Mouse (Mus musculus): ENCODE results near the gene Maff. TPM values are rescaled to one million over a fixed set of nuclear protein-coding genes. Genes with fewer than 3 reads are reported as not detected.

Maff gene
- total and polyA plus RNA-seq, 2 experiments from 2014 or later = 1.1 to 2.5 TPM

GRCm38 (mm10) chr15:79326264-79326663 lies 20.2 kb upstream of the Maff start:
- no peak overlapping the region for H3K4me3 ChIP-seq (ENCODE audit: low read depth, low read length)
- H3K27ac ChIP-seq (ENCODE audit: low read depth, low read length) = peak overlapping the region; percentile 9; the same call in 1 of the 2 replicates
- 71% methylated on average over 4 of the region's 4 CpGs for WGBS
- H3K9ac ChIP-seq = no peak overlapping the region
- no peaks in the 10 kb centered on the region for H3K9me3 ChIP-seq (ENCODE audit: low read length)
- H3K4me2 ChIP-seq (ENCODE audit: low read depth) = no peak overlapping the region
- peaks cover 13% of the 10 kb centered on the region; the same call in 1 of the 2 replicates for H3K4me1 ChIP-seq (ENCODE audit: insufficient read depth)
- no peak for ATAC-seq
- no peak for DNase-seq
- H3K36me3 ChIP-seq (ENCODE audit: insufficient read depth) = no peaks in the 10 kb centered on the region
- H3K27me3 ChIP-seq (ENCODE audit: insufficient read depth, low read length) = no peaks in the 10 kb centered on the region
- no peak for TF ChIP-seq CTCF (IDR thresholded peaks at IDR 0.05; ENCODE audit: low read depth)

DNA sequence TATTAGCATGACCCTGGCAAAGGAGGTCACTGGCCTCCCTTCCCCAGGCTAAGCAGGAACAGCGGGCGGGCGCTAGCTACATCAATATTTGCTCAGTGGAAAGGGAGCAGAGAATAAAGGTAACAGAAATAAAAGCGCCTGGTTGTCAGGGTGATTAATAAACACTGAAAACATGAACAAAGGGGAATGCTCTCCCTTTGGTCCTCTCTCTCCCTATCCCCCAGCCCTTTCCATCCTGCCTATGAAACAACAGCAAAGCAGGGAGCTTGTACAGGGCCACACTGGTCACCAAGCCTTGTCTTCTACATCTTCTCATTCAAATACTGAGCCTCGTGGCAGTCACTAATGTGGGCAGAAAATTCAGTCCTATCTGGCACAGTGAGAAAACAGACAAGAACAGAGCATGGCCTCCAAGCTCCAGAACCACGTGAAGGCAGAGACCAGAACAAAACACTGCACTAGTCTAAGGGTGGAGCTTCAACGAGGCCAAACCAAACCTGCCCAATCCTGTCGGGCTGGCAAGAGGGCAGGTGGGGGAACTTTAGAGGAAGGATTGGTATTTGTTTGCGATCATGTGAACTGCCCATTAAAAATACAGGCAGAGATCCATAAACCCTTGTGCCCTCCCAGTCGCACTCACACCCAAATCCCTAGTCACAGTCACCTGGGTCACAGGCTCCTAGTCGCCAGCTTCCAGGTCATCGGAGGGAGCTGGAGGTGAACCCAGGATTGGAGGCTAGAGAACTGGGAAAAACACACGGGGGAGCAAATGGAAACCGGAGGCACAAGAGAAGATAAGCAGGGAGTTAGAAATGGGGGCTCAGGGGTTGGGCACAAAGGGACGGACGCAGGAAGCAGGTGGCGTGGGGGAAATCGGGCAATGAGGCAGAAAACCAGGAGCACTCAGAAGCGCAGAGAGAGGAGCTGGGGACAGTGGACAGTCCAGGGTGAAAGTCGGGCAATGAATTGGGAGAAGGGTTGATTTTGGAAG lies 19.2 kb upstream of the Maff start:
- TF ChIP-seq CTCF (IDR thresholded peaks at IDR 0.05; ENCODE audit: low read depth) = no peak
- peak; percentile 65 for ATAC-seq
- Histone ChIP-seq H3K4me2 (ENCODE audit: low read depth) (peak overlapping the region; percentile 85), H3K27me3 (ENCODE audit: insufficient read depth, low read length) (no peaks in the 10 kb centered on the region), H3K4me3 (ENCODE audit: low read depth, low read length) (peak overlapping the region; percentile 56), H3K36me3 (ENCODE audit: insufficient read depth) (no peaks in the 10 kb centered on the region), H3K9me3 (ENCODE audit: low read length) (no peaks in the 10 kb centered on the region), H3K27ac (ENCODE audit: low read depth, low read length) (peak overlapping the region; percentile 93), H3K9ac (peak overlapping the region; percentile 72), H3K4me1 (ENCODE audit: insufficient read depth) (peaks cover 13% of the 10 kb centered on the region; the same call in 1 of the 2 replicates)
- 5% methylated on average over 20 of the region's 20 CpGs for WGBS
- peak; percentile 75 for DNase-seq

- WGBS = 3% methylated on average over 46 of the region's 46 CpGs
- peak; percentile 97 for ATAC-seq
- DNase-seq = peak; percentile 97
These were observed 18.1 kb upstream of the Maff start, which contains the start of gene Pla2g6 for GRCm38 (mm10) chr15:79328058-79328938. Gene Pla2g6 (minus strand): TSS chr15:79328390.

GRCm38 (mm10) chr15:79328939-79329275 lies 17.5 kb upstream of the Maff start:
- H3K9me3 ChIP-seq (ENCODE audit: low read length) = no peaks in the 10 kb centered on the region
- no peak overlapping the region for H3K4me3 ChIP-seq (ENCODE audit: low read depth, low read length)
- 92% methylated on average over 4 of the region's 4 CpGs for WGBS
- H3K36me3 ChIP-seq (ENCODE audit: insufficient read depth) = no peaks in the 10 kb centered on the region
- peaks cover 13% of the 10 kb centered on the region; the same call in 1 of the 2 replicates for H3K4me1 ChIP-seq (ENCODE audit: insufficient read depth)
- no peak for TF ChIP-seq CTCF (IDR thresholded peaks at IDR 0.05; ENCODE audit: low read depth)
- no peak for DNase-seq
- ATAC-seq = no peak
- H3K9ac ChIP-seq = no peak overlapping the region
- no peaks in the 10 kb centered on the region for H3K27me3 ChIP-seq (ENCODE audit: insufficient read depth, low read length)
- no peak overlapping the region for H3K27ac ChIP-seq (ENCODE audit: low read depth, low read length)
- peak overlapping the region; percentile 85; the same call in 1 of the 2 replicates for H3K4me2 ChIP-seq (ENCODE audit: low read depth)

More at GRCm38 (mm10) chr15:79328058-79328938, 18.1 kb upstream of the Maff start, which contains the start of gene Pla2g6:
- H3K27ac ChIP-seq (ENCODE audit: low read depth, low read length) = peak within 1 kb of the TSS; percentile 93
- H3K9me3 ChIP-seq (ENCODE audit: low read length) = no peaks in the 10 kb centered on the region
- no peaks in the 10 kb centered on the region for H3K27me3 ChIP-seq (ENCODE audit: insufficient read depth, low read length)
- H3K36me3 ChIP-seq (ENCODE audit: insufficient read depth) = no peaks in the 10 kb centered on the region
- peaks cover 13% of the 10 kb centered on the region; the same call in 1 of the 2 replicates for H3K4me1 ChIP-seq (ENCODE audit: insufficient read depth)
- TF ChIP-seq CTCF (IDR thresholded peaks at IDR 0.05; ENCODE audit: low read depth) = 0 out of 2 replicates have a peak, but pooled peaks have one; percentile 12
- H3K4me3 ChIP-seq (ENCODE audit: low read depth, low read length) = peak within 1 kb of the TSS; percentile 56
- H3K9ac ChIP-seq = peak within 1 kb of the TSS; percentile 72
- H3K4me2 ChIP-seq (ENCODE audit: low read depth) = peak within 1 kb of the TSS; percentile 85

- peaks cover 13% of the 10 kb centered on the region; the same call in 1 of the 2 replicates for H3K4me1 ChIP-seq (ENCODE audit: insufficient read depth)
- H3K27me3 ChIP-seq (ENCODE audit: insufficient read depth, low read length) = no peaks in the 10 kb centered on the region
- WGBS = 97% methylated on average over 6 of the region's 6 CpGs
- H3K9me3 ChIP-seq (ENCODE audit: low read length) = no peaks in the 10 kb centered on the region
- ATAC-seq (no peak), DNase-seq (no peak)
- 0 out of 2 replicates have a peak, but pooled peaks have one; percentile 7 for TF ChIP-seq CTCF (IDR thresholded peaks at IDR 0.05; ENCODE audit: low read depth)
- no peak overlapping the region for H3K4me3 ChIP-seq (ENCODE audit: low read depth, low read length)
- H3K9ac ChIP-seq = no peak overlapping the region
- H3K4me2 ChIP-seq (ENCODE audit: low read depth) = no peak overlapping the region
- no peak overlapping the region for H3K27ac ChIP-seq (ENCODE audit: low read depth, low read length)
- H3K36me3 ChIP-seq (ENCODE audit: insufficient read depth) = no peaks in the 10 kb centered on the region
These were observed 17.0 kb upstream of the Maff start for GRCm38 (mm10) chr15:79329346-79329978.

DNA sequence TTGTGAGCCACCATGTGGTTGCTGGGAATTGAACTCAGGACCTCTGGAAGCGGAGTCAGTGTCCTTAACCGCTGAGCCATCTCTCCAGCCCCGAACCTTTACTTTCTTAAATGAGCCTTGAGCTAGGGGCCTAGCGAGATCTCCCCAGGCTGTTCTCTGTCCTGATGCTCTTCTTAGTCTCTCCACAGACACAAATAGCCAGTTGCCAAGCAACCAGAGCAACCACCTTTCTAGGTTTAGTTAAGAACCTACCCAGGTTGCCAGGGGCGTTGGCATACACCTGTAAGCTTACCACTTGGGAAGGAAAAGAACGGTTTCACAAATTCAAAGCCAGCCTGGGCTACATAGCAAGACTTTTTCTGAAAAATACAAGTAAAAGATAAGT lies 16.4 kb upstream of the Maff start:
- WGBS = 80% methylated on average over 6 of the region's 6 CpGs
- ATAC-seq = no peak

More for the DNA sequence above, 16.4 kb upstream of the Maff start:
- H3K27me3 ChIP-seq (ENCODE audit: insufficient read depth, low read length) = no peaks in the 10 kb centered on the region
- no peak overlapping the region for H3K9ac ChIP-seq
- no peak for DNase-seq
- no peaks in the 10 kb centered on the region for H3K36me3 ChIP-seq (ENCODE audit: insufficient read depth)
- peaks cover 13% of the 10 kb centered on the region; the same call in 1 of the 2 replicates for H3K4me1 ChIP-seq (ENCODE audit: insufficient read depth)
- no peak overlapping the region for H3K4me2 ChIP-seq (ENCODE audit: low read depth)
- H3K9me3 ChIP-seq (ENCODE audit: low read length) = no peaks in the 10 kb centered on the region
- no peak for TF ChIP-seq CTCF (IDR thresholded peaks at IDR 0.05; ENCODE audit: low read depth)
- no peak overlapping the region for H3K4me3 ChIP-seq (ENCODE audit: low read depth, low read length)
- no peak overlapping the region for H3K27ac ChIP-seq (ENCODE audit: low read depth, low read length)
